Mouse (Mus musculus): ENCODE data around the gene Igf1r.

GRCm38 (mm10) chr7:68134948-68135347, 182.3 kb downstream of the Igf1r start:
- TF ChIP-seq POLR2A (IDR thresholded peaks at IDR 0.05; ENCODE audit: borderline replicate concordance, control insufficient read depth, low read depth, low read length) (no peak), CTCF (IDR thresholded peaks at IDR 0.05; ENCODE audit: control insufficient read depth, insufficient read depth, low read length) (no peak)
